Mouse (Mus musculus): ENCODE measurements around the gene Gm42669. TPM values are rescaled to one million over a fixed set of nuclear protein-coding genes. Genes with fewer than 3 reads are reported as not detected.
A peak's percentile ranks its signal among the peaks of the same experiment; 100 is the strongest.

Gm42669 gene
- polyA plus RNA-seq, 1 experiment: not detected

- Histone ChIP-seq H3K4me1 (ENCODE audit: control insufficient read depth, insufficient read depth, insufficient read length, low read length) (no peaks in the 10 kb centered on the region), H3K27ac (ENCODE audit: insufficient read depth, low read depth, low read length) (no peak overlapping the region), H3K36me3 (ENCODE audit: control insufficient read depth, insufficient read depth, low read length) (no peaks in the 10 kb centered on the region; the same call in 1 of the 2 replicates), H3K27me3 (ENCODE audit: control insufficient read depth, insufficient read depth, low read length) (no peaks in the 10 kb centered on the region), H3K4me3 (ENCODE audit: low read depth, low read length) (no peak overlapping the region)
- 85% methylated on average over 1 of the region's 1 CpGs for WGBS
- no peak for TF ChIP-seq POLR2A (IDR thresholded peaks at IDR 0.05; ENCODE audit: low read depth, low read length)
These were observed 6.7 kb upstream of the Gm42669 start for GRCm38 (mm10) chr5:107500741-107501140.

GRCm38 (mm10) chr5:107510503-107510902 lies 3.1 kb downstream of the Gm42669 start:
- no peak for TF ChIP-seq POLR2A (IDR thresholded peaks at IDR 0.05; ENCODE audit: low read depth, low read length)
- no peak for TF ChIP-seq CTCF (IDR thresholded peaks at IDR 0.05; ENCODE audit: extremely low read depth, insufficient read length, insufficient replicate concordance, low read depth, low read length)
- H3K27ac ChIP-seq (ENCODE audit: insufficient read depth, low read depth, low read length): no peak overlapping the region
- 91% methylated on average over 10 of the region's 10 CpGs for WGBS
- H3K4me1 ChIP-seq (ENCODE audit: control insufficient read depth, insufficient read depth, insufficient read length, low read length): no peaks in the 10 kb centered on the region
- H3K4me3 ChIP-seq (ENCODE audit: low read depth, low read length): no peak overlapping the region
- no peaks in the 10 kb centered on the region for H3K36me3 ChIP-seq (ENCODE audit: control insufficient read depth, insufficient read depth, low read length)
- H3K27me3 ChIP-seq (ENCODE audit: control insufficient read depth, insufficient read depth, low read length): no peaks in the 10 kb centered on the region

GRCm38 (mm10) chr5:107511326-107511725 lies 3.9 kb downstream of the Gm42669 start:
- WGBS: 61% methylated on average over 2 of the region's 2 CpGs
- H3K4me3 ChIP-seq (ENCODE audit: low read depth, low read length): no peak overlapping the region
- H3K36me3 ChIP-seq (ENCODE audit: control insufficient read depth, insufficient read depth, low read length): no peaks in the 10 kb centered on the region
- no peaks in the 10 kb centered on the region for H3K27me3 ChIP-seq (ENCODE audit: control insufficient read depth, insufficient read depth, low read length)
- H3K27ac ChIP-seq (ENCODE audit: insufficient read depth, low read depth, low read length): no peak overlapping the region
- H3K4me1 ChIP-seq (ENCODE audit: control insufficient read depth, insufficient read depth, insufficient read length, low read length): no peaks in the 10 kb centered on the region
- TF ChIP-seq CTCF (IDR thresholded peaks at IDR 0.05; ENCODE audit: extremely low read depth, insufficient read length, insufficient replicate concordance, low read depth, low read length) (no peak), POLR2A (IDR thresholded peaks at IDR 0.05; ENCODE audit: low read depth, low read length) (no peak)

- no peak for TF ChIP-seq POLR2A (IDR thresholded peaks at IDR 0.05; ENCODE audit: low read depth, low read length)
- peak; percentile 77; the same call in 1 of the 2 replicates for TF ChIP-seq CTCF (IDR thresholded peaks at IDR 0.05; ENCODE audit: extremely low read depth, insufficient read length, insufficient replicate concordance, low read depth, low read length)
- Histone ChIP-seq H3K36me3 (ENCODE audit: control insufficient read depth, insufficient read depth, low read length) (no peaks in the 10 kb centered on the region), H3K27me3 (ENCODE audit: control insufficient read depth, insufficient read depth, low read length) (no peaks in the 10 kb centered on the region), H3K27ac (ENCODE audit: insufficient read depth, low read depth, low read length) (no peak overlapping the region), H3K4me1 (ENCODE audit: control insufficient read depth, insufficient read depth, insufficient read length, low read length) (no peaks in the 10 kb centered on the region), H3K4me3 (ENCODE audit: low read depth, low read length) (no peak overlapping the region)
- WGBS: 16% methylated on average over 7 of the region's 7 CpGs
These were observed 6.2 kb downstream of the Gm42669 start for GRCm38 (mm10) chr5:107513583-107513982.

- H3K4me3 ChIP-seq (ENCODE audit: low read depth, low read length): no peak overlapping the region
- H3K27me3 ChIP-seq (ENCODE audit: control insufficient read depth, insufficient read depth, low read length): no peaks in the 10 kb centered on the region
- 96% methylated on average over 3 of the region's 3 CpGs for WGBS
- no peaks in the 10 kb centered on the region for H3K4me1 ChIP-seq (ENCODE audit: control insufficient read depth, insufficient read depth, insufficient read length, low read length)
- TF ChIP-seq CTCF (IDR thresholded peaks at IDR 0.05; ENCODE audit: extremely low read depth, insufficient read length, insufficient replicate concordance, low read depth, low read length): no peak
- H3K27ac ChIP-seq (ENCODE audit: insufficient read depth, low read depth, low read length): no peak overlapping the region
- H3K36me3 ChIP-seq (ENCODE audit: control insufficient read depth, insufficient read depth, low read length): no peaks in the 10 kb centered on the region
These were observed 8.0 kb downstream of the Gm42669 start for GRCm38 (mm10) chr5:107515453-107515852.

GRCm38 (mm10) chr5:107516087-107516486 lies 8.7 kb downstream of the Gm42669 start:
- Histone ChIP-seq H3K4me3 (ENCODE audit: low read depth, low read length) (no peak overlapping the region), H3K36me3 (ENCODE audit: control insufficient read depth, insufficient read depth, low read length) (no peaks in the 10 kb centered on the region), H3K27me3 (ENCODE audit: control insufficient read depth, insufficient read depth, low read length) (no peaks in the 10 kb centered on the region), H3K4me1 (ENCODE audit: control insufficient read depth, insufficient read depth, insufficient read length, low read length) (no peaks in the 10 kb centered on the region), H3K27ac (ENCODE audit: insufficient read depth, low read depth, low read length) (no peak overlapping the region)
- no peak for TF ChIP-seq POLR2A (IDR thresholded peaks at IDR 0.05; ENCODE audit: low read depth, low read length)
- TF ChIP-seq CTCF (IDR thresholded peaks at IDR 0.05; ENCODE audit: extremely low read depth, insufficient read length, insufficient replicate concordance, low read depth, low read length): no peak
- 94% methylated on average over 1 of the region's 1 CpGs for WGBS

- TF ChIP-seq POLR2A (IDR thresholded peaks at IDR 0.05; ENCODE audit: low read depth, low read length): no peak
- TF ChIP-seq CTCF (IDR thresholded peaks at IDR 0.05; ENCODE audit: extremely low read depth, insufficient read length, insufficient replicate concordance, low read depth, low read length): no peak
- H3K36me3 ChIP-seq (ENCODE audit: control insufficient read depth, insufficient read depth, low read length): no peaks in the 10 kb centered on the region
- WGBS: 84% methylated on average over 4 of the region's 4 CpGs
- no peak overlapping the region for H3K4me3 ChIP-seq (ENCODE audit: low read depth, low read length)
- no peak overlapping the region for H3K27ac ChIP-seq (ENCODE audit: insufficient read depth, low read depth, low read length)
- H3K27me3 ChIP-seq (ENCODE audit: control insufficient read depth, insufficient read depth, low read length): no peaks in the 10 kb centered on the region; the same call in 1 of the 2 replicates
- H3K4me1 ChIP-seq (ENCODE audit: control insufficient read depth, insufficient read depth, insufficient read length, low read length): no peaks in the 10 kb centered on the region
These were observed 11.2 kb downstream of the Gm42669 start for GRCm38 (mm10) chr5:107518602-107519001.

- H3K27ac ChIP-seq (ENCODE audit: insufficient read depth, low read depth, low read length): no peak overlapping the region
- no peaks in the 10 kb centered on the region for H3K4me1 ChIP-seq (ENCODE audit: control insufficient read depth, insufficient read depth, insufficient read length, low read length)
- no peak overlapping the region for H3K4me3 ChIP-seq (ENCODE audit: low read depth, low read length)
- no peaks in the 10 kb centered on the region; the same call in 1 of the 2 replicates for H3K27me3 ChIP-seq (ENCODE audit: control insufficient read depth, insufficient read depth, low read length)
- WGBS: 44% methylated on average over 6 of the region's 6 CpGs
- H3K36me3 ChIP-seq (ENCODE audit: control insufficient read depth, insufficient read depth, low read length): no peaks in the 10 kb centered on the region
- TF ChIP-seq POLR2A (IDR thresholded peaks at IDR 0.05; ENCODE audit: low read depth, low read length) (no peak), CTCF (IDR thresholded peaks at IDR 0.05; ENCODE audit: extremely low read depth, insufficient read length, insufficient replicate concordance, low read depth, low read length) (no peak)
These were observed 14.0 kb downstream of the Gm42669 start for GRCm38 (mm10) chr5:107521386-107521785.
